Comparison of ENCODE assay signal across 20 mouse cellular contexts in genomic region chr2:180254436-180255209, GRCm38 (mm10). TPM values are rescaled to one million over a fixed set of nuclear protein-coding genes. Genes with fewer than 3 reads are reported as not detected.
A peak's percentile ranks its signal among the peaks of the same experiment; 100 is the strongest.
DNase-seq lines count a peak whose midpoint lies in the region; TF ChIP-seq lines count a peak whose summit lies in the region.
"Had no signal": no experiment of that assay in that cellular context is flagged by ENCODE, and none has a peak within 500 bp of the region (broad histone marks: within the 10 kb centered on the region; RNA-seq: fewer than 3 reads in every experiment).

No protein-coding gene starts in this region.

- no peak for TF ChIP-seq POLR2A in ES-Bruce4 (IDR thresholded peaks at IDR 0.05; ENCODE audit: insufficient read depth, low read length)

- peak overlapping the region; percentile 33 for H3K27ac ChIP-seq in ES-Bruce4 (ENCODE audit: insufficient read depth, low read length)
- H3K27ac ChIP-seq: embryonic facial prominence, embryonic 15.5 days; forebrain, embryonic 10.5 days; gastrocnemius, adult 2 months; heart, embryonic 10.5 days; hindbrain, embryonic 10.5 days; hindbrain, embryonic 15.5 days had no signal

- H3K36me3 ChIP-seq in E14TG2a.4 (ENCODE audit: insufficient read depth, low read length) (peaks cover 30% of the 10 kb centered on the region), ES-Bruce4 (ENCODE audit: control insufficient read depth, insufficient read depth, low read length, poor library complexity, severe bottlenecking) (peaks cover 16% of the 10 kb centered on the region)

- DNase-seq in cerebellum, postnatal 25 days = peak; percentile 2 to 3
- DNase-seq in cerebellum, adult 11 months = no peak
- DNase-seq in kidney, postnatal 10 days = peak; percentile 7
- DNase-seq in kidney, adult 8-10 months = no peak
- DNase-seq: adrenal gland, postnatal 10 days; cerebellum, adult 18-20 months; embryo, embryonic 11 days; gastrocnemius, adult 2 months; gastrocnemius, postnatal 25 days; heart, postnatal 10 days had no signal

- TF ChIP-seq CTCF in E14TG2a.4 (conservative IDR thresholded peaks at IDR 0.05; ENCODE audit: low read length) (no peak), ES-Bruce4 (IDR thresholded peaks at IDR 0.05; ENCODE audit: low read depth, low read length) (no peak)

- H3K4me1 ChIP-seq in E14TG2a.4 (replicated peaks; ENCODE audit: low read depth, low read length) (peaks cover 58% of the 10 kb centered on the region), ES-Bruce4 (ENCODE audit: control insufficient read depth, insufficient read depth, low read length) (no peaks in the 10 kb centered on the region)

- no peaks in the 10 kb centered on the region for H3K27me3 ChIP-seq in E14TG2a.4 (ENCODE audit: insufficient read depth, low read length)
- H3K27me3 ChIP-seq in ES-Bruce4 (ENCODE audit: control insufficient read depth, insufficient read depth, low read length, poor library complexity, severe bottlenecking) = no peaks in the 10 kb centered on the region
- H3K27me3 ChIP-seq: embryonic facial prominence, embryonic 15.5 days; hindbrain, embryonic 15.5 days had no signal

- H3K9ac ChIP-seq in ES-Bruce4 (ENCODE audit: low read depth, poor library complexity, severe bottlenecking) = no peak overlapping the region; the same call in 1 of the 2 replicates
- H3K9ac ChIP-seq: embryonic facial prominence, embryonic 15.5 days; hindbrain, embryonic 15.5 days had no signal

- TF ChIP-seq EP300 in ES-Bruce4 (IDR thresholded peaks at IDR 0.05; ENCODE audit: insufficient read depth, low read depth, low read length) = no peak

- H3K4me3 ChIP-seq in E14TG2a.4 (replicated peaks; ENCODE audit: low read length) (peak overlapping the region; percentile 97), ES-Bruce4 (ENCODE audit: low read depth, low read length) (no peak overlapping the region)
- H3K4me3 ChIP-seq: embryonic facial prominence, embryonic 15.5 days; erythroblast, embryonic 14.5 days; forebrain, embryonic 10.5 days; gastrocnemius, adult 2 months; heart, embryonic 10.5 days; hindbrain, embryonic 10.5 days; hindbrain, embryonic 15.5 days had no signal

- H3K9me3 ChIP-seq in E14TG2a.4 (ENCODE audit: low read length) (no peaks in the 10 kb centered on the region), ES-Bruce4 (replicated peaks; ENCODE audit: control insufficient read depth, insufficient read depth, low read length, poor library complexity, severe bottlenecking) (no peaks in the 10 kb centered on the region)
- H3K9me3 ChIP-seq: embryonic facial prominence, embryonic 15.5 days; forebrain, embryonic 10.5 days; heart, embryonic 10.5 days; hindbrain, embryonic 10.5 days; hindbrain, embryonic 15.5 days had no signal

RNA-seq across cellular contexts. Expression of gene Rps21, which starts 2.6 kb away (rescaled TPM):
- 1,612 and 1,632 TPM in 2 replicates for polyA plus RNA-seq in ES-Bruce4 (2011; ENCODE audit: insufficient read depth, insufficient read length, low read depth, missing spikeins)

RNA-seq across cellular contexts. Expression of gene Cables2, which starts 18.7 kb away (rescaled TPM):
- 13.2 and 14.5 TPM in 2 replicates for polyA plus RNA-seq in ES-Bruce4 (2011; ENCODE audit: insufficient read depth, insufficient read length, low read depth, missing spikeins)

RNA-seq across cellular contexts. Expression of gene Lama5, which starts 29.0 kb away (rescaled TPM):
- 141 and 145 TPM in 2 replicates for polyA plus RNA-seq in ES-Bruce4 (2011; ENCODE audit: insufficient read depth, insufficient read length, low read depth, missing spikeins)

RNA-seq across cellular contexts. Expression of gene Rbbp8nl, which starts 35.1 kb away (rescaled TPM):
- 1.7 and 1.8 TPM in 2 replicates for polyA plus RNA-seq in ES-Bruce4 (2011; ENCODE audit: insufficient read depth, insufficient read length, low read depth, missing spikeins)
- polyA plus RNA-seq: erythroblast, embryonic 14.5 days; forebrain, embryonic 14.5 days; heart, embryonic 14.5 days; hindbrain, embryonic 15.5 days had no signal

Comparison
In these comparisons a context has a peak if more than half of its experiments do, and no peak if none do; other contexts are left out.
1. DNase-seq: peak in cerebellum, postnatal 25 days (2 of 2) and kidney, postnatal 10 days (single experiment); none in cerebellum, adult 11 months (single experiment) and kidney, adult 8-10 months (0 of 2).